Mouse (Mus musculus): ENCODE data around the gene Mical3.
A peak's percentile ranks its signal among the peaks of the same experiment; 100 is the strongest.

Mical3 gene

GRCm38 (mm10) chr6:121004959-121005358, 125.8 kb downstream of the Mical3 start:
- no peak for DNase-seq

- DNase-seq: no peak
Observed at GRCm38 (mm10) chr6:121002952-121003351, 127.8 kb downstream of the Mical3 start.

- no peak for DNase-seq
Observed at GRCm38 (mm10) chr6:120999860-121000526, 130.8 kb downstream of the Mical3 start.

GRCm38 (mm10) chr6:120999087-120999486, 131.7 kb downstream of the Mical3 start:
- no peak for DNase-seq

- DNase-seq: no peak
Observed at GRCm38 (mm10) chr6:120996607-120997006, 134.2 kb downstream of the Mical3 start.

GRCm38 (mm10) chr6:120995541-120995940, 135.3 kb downstream of the Mical3 start:
- no peak for DNase-seq

- DNase-seq: no peak
Observed at GRCm38 (mm10) chr6:120991857-120992256, 138.9 kb downstream of the Mical3 start.

- DNase-seq: no peak
Observed at GRCm38 (mm10) chr6:120987571-120988084, 143.2 kb downstream of the Mical3 start.

- DNase-seq: no peak
Observed at GRCm38 (mm10) chr6:120987164-120987563, 143.6 kb downstream of the Mical3 start.

- no peak for DNase-seq
Observed at GRCm38 (mm10) chr6:120986172-120986571, 144.6 kb downstream of the Mical3 start.

- DNase-seq: no peak
Observed at GRCm38 (mm10) chr6:120982314-120982713, 148.5 kb downstream of the Mical3 start.

GRCm38 (mm10) chr6:120981537-120981936, 149.3 kb downstream of the Mical3 start:
- peak; percentile 25 to 28 for DNase-seq

- peak; percentile 33 to 53 for DNase-seq
Observed at GRCm38 (mm10) chr6:120978019-120978621, 152.7 kb downstream of the Mical3 start.

GRCm38 (mm10) chr6:120976991-120977390, 153.8 kb downstream of the Mical3 start:
- DNase-seq: no peak

GRCm38 (mm10) chr6:120976097-120976496, 154.7 kb downstream of the Mical3 start:
- DNase-seq: no peak

- DNase-seq: peak; percentile 83 to 87
Observed at GRCm38 (mm10) chr6:120971797-120972590, 158.8 kb downstream of the Mical3 start.

- no peak for DNase-seq
Observed at GRCm38 (mm10) chr6:120970939-120971796, 159.6 kb downstream of the Mical3 start.

- no peak for DNase-seq
Observed at GRCm38 (mm10) chr6:120965814-120966213, 165.0 kb downstream of the Mical3 start.

- no peak for DNase-seq
Observed at GRCm38 (mm10) chr6:120964179-120964578, 166.6 kb downstream of the Mical3 start.

GRCm38 (mm10) chr6:120960338-120961030, 170.3 kb downstream of the Mical3 start:
- no peak for DNase-seq

- DNase-seq: peak; percentile 68 to 81
Observed at GRCm38 (mm10) chr6:120957331-120957730, 173.5 kb downstream of the Mical3 start.

Measured in thymus, postnatal 36 days (tissue).